Mouse (Mus musculus) kidney, adult 11 months (tissue): ENCODE results near the gene Ankub1.

Experiments used
- DNase-seq: peaks from one replicate; pipeline ENCODE4 v3.0.0; 2022

Ankub1 gene

DNA sequence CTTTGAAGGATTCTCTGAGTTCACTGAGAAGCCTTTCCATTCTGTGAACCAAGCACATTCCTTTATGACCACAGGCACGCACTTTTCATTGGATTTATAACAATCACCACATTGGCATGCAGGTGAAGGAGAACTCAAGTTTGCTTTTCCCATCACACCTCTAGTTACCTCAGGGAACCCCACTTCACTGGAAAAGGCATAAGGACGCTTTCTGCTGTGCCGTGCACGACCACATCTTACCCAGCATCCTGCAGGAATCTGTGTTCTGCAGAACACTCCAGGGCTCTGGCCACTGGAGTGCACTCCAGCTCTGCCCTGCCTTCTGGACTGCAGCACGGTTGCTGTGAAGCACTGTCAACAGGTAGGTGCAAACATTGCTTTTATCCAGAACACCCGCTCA is 55.0 kb downstream of the Ankub1 start:
- no peak for DNase-seq

GRCm38 (mm10) chr3:57634763-57635487 is 57.7 kb downstream of the Ankub1 start:
- DNase-seq = no peak

DNA sequence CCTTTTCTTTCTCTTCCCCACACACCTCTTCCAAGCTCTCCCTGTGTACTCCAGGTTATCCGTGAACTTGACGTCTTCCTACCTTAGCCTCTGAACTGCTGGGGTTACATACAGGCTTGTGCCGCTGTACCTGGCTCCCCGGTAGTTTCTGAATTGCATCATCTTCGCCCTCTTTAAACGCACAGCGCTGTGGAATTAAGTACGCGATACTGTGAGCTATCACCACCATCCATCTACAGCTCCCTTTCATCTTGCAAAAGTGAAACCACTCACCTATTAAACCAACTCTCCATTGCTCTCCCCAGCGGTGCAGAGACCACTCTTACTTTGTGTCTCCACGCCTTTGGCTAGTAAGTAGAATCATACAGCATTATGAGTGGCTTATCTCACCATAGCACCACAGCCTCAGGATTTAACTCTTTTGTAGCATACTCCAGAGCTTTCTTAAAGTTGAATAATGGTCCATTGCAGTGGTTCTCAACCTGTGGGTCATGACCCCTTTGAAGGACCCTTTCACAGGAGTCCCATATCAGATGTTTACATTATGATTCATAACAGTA is 65.6 kb downstream of the Ankub1 start:
- no peak for DNase-seq

GRCm38 (mm10) chr3:57625275-57625997 is 67.2 kb downstream of the Ankub1 start:
- DNase-seq = peak; percentile 36

DNA sequence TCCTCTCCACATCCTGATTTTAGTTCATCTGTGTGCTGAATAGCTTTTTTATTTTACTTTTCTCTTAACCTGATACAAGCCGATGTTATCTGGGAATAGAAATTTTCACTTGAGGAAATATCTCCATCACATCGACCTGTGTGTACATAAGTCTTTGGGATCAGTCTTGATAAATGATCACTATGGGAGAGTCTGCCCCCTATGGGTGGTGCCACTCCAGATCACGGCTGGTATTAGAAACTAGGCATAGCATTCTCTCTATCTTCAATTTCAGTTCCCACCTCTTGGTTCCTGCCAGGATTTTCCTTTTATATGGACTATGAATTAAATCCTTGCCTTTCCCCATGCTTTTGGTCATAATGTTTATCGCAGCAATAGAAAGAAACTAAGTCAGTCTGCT is 72.9 kb downstream of the Ankub1 start:
- peak; percentile 18 for DNase-seq

DNA sequence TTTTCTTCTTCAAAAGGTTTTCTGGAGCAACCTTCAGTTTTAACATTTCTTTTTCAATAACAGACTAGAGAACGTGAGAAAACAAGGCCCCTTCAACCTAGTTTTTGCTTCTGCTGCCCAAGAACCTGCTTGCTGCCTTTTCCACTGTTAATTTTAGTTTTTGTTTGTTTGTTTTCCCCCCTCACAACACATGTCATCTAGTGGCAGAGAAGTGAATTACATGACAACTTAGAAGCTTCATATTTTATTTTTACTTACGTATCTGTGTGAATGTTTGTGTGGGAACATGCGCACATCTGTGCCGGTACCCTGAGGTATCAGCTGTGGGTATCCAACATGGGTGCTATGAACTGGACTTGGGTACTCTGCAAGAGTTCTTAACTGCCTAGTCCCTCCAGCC is 76.9 kb downstream of the Ankub1 start:
- DNase-seq = no peak

DNA sequence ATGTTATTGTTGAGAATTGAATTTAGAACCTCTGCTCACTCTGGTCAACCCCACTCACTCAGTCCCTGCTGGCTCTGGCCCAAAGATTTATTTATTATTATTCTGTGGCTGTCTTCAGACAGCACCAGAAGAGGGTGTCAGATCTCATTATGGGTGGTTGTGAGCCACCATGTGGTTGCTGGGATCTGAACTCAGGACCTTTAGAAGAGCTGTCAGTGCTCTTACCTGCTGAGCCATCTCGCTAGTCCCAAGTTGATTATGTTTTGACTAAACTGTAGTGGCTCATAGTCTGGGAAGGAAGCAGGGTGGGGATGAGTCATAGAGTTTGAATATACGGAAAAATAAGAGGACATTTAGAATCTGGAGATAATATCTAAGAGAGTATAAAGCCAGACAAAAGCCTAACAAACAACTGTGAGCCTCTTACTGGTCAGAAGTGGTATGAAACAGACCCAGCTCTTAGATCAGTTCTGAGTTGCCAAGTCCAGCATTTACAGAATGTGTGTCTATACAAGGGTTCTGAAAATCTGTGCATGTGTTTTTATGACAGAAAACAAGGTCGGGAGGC is 80.1 kb downstream of the Ankub1 start:
- DNase-seq = no peak

DNA sequence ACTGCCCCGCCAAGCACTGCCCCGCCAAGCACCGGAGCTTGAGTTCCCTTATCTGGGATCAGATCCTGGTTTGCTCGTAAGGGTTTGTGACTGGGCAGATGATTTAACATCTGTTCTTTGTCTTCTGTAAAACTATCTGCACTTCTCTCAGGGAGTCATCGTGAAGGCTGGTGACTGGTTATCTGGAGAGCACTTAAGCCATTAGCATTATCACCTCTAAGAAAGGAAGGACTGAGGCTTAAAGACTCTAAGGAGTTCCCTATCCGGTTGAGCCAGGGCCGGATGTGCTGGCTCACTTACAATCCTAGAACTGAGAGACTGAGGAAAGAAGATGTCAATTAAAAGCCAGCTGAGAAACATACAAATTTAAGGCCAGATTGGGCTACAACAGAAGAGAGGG is 80.8 kb downstream of the Ankub1 start:
- DNase-seq = no peak
